Mouse (Mus musculus) A20 (cell line): ENCODE data around the gene Cfap43.
"Not testable (repeated sequence)": the region's sequence is repeated elsewhere in the genome, so short reads cannot be mapped to it uniquely, and the experiment has no call there.

Experiments
- DNase-seq: peaks from one replicate; pipeline ENCODE4 v3.0.0-alpha.2; 2011; ENCODE audit warnings: low read depth, low spot score

The Cfap43 gene

DNA sequence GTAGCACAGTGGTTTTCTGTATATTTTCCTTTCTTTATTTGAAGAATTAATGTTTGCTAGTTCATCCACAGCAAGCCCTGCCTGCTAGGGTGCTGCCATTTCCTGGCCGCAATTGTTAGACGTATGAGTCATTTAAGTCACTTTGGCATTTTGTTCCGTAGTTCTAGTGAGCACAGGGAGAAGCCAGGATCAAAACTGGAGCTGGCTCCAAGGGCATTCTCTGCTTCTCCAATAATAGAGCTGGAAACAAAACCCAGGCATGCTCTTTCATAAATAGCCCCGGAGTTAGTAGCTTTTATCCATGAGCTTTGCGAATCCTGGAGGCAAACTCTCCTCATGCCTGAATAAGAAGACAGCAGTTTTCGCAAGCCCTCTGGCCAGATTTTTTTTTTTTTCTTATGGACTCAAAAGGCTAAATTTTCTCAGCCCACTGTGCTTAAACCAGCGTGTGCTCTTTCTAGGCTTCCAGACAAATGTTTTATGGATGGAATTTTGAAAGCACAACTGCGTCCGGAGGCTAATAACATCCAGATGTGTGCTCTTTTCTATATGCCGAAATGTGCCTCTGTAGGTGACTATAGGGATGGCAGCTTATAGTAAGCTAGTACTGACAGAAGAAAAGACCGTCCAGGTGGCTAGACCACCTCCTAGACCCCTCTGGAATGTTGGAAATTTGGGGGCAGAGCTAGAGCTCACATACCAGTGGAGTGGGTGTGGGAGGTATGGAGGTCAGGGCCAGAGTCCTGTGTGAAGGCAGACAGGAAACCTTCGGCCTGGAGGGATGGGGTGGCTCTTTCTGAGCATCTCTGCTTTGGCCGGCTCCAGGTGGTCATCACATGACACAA, 64.9 kb downstream of the Cfap43 start:
- DNase-seq = no peak

DNA sequence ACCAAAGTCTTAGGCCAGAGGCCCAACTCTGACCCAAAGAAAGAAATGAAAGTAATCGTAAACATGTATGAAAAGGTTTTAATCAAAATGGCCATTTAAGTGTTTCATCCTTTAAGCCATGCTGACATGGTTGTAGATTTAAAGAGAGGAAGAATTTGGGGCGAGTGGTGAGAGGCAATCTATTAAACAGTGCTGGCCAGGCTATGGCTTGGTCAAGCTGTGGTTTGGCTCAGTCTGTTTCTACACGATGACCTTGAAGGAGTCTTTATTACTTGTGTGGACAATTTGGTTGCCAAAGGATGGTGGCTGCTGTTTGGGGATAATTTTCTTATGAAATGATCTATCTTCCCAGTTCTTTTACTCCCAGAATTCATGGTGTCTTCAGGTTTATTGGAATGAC, 66.0 kb downstream of the Cfap43 start:
- no peak for DNase-seq

DNA sequence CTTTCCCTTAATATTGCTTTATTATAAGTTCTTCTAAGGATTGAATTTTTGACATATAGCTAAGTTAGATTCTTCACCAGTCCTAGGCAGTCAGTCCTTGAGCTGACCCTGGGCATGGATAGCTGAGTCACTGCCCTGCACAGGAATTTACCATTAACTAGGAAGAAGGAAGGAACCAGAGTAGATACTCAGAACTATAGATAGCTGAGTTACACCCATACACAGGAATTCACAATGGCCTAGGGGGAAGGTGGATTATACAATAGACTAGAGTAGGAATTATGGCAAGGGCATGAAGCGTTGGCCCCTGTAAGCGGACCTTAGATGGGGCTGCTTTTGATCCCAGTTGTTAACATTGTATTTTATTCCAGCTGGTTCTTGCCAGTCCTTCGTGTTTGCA, 67.0 kb downstream of the Cfap43 start:
- not testable (repeated sequence) for DNase-seq

DNA sequence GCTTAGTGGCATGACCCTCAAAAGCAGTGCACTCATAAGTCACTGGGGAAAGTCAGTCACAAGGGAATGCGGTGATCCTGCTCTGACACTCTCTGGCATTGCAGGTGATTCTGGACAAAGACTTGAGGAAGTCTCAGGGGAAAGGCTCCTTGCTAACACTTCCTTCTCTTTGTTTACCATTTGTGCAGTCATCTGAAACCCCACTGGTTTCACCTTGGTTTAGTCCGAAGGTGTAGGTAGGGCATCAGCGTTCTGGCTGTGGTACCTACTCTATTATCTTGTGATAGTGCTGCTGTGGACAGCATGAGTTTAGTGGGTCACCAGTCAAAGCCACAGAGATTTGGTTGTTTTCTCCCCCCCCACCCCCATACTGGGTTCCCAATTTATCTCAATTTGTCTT, 69.4 kb downstream of the Cfap43 start:
- peak; percentile 31 for DNase-seq

DNA sequence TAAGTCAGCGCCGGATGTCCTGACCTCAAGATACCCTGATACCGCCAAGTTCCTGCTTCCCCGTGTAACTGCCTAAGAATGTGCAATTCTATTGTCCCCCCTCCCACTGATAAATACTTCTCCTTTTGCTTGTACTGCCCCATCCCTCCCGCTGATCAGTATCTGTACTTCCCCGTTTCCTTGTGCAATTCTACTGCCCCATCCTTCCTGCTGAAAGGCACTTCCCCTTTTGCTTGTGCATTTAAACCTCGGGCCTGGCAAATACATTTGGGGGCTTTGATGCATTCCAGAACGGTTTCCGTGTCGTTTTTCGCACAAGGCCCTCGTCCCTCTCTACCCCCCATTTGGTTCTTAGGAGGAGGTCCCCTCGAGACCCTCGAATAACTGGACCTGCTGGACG, 77.9 kb downstream of the Cfap43 start:
- not testable (repeated sequence) for DNase-seq

DNA sequence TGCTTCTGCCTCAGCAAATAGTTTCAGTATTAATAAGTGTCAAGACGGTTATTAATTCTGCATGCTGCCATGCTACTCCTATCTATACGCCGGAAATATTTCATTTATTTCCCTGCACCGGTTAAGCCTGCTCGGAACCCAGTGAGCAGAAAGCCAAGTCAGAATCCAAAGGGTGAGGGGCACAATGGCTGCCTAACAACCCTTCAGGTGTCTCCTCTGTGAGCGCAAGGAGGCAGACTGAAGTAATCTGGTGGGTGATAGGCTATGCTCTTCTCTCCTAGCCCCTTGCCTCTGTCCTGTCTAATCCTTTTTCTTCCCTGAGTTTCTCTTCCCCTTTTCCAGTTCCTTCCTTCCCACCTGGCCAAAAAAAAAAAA, 81.6 kb downstream of the Cfap43 start:
- DNase-seq = no peak

DNA sequence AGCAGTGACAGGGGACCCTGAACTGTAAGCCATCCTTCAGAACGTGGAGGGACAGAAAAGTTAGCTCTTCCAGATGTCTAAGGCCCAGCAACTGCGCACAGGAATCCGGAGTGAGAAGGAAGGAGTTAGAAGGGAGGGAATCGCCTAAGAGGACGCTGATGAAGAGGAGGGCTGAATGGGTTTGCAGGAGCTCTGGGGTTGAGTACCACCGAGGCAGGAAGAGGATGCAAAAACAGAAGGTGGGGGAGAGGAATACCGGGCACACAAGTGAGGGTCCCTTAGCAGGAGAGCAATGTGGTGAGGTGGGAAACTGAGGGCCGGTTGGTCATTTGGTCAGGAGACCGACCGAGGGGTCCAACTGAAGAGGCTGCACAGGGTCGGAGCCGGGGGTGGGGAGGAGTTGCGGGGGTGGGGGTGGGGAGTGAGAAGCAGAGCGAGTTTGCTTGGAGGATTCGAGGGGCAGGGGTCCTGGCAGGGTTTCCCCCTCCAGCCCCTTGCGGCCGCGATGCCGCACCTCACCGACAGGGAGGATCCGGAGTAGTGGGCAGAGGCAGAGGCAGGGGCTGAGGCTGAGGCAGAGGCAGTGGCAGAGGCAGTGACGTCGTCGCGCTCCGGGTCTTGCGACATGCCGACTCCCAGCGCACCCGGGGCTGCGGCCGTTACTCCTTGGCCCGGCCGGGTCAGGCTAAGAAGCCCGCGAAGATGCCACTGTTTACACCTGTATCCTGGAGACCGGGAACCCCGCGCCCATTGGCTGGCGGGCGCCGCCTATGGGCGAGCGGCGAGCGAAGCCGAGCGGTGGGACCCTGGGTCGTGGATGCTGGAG, 82.2 kb downstream of the Cfap43 start:
- DNase-seq = peak; percentile 72

DNA sequence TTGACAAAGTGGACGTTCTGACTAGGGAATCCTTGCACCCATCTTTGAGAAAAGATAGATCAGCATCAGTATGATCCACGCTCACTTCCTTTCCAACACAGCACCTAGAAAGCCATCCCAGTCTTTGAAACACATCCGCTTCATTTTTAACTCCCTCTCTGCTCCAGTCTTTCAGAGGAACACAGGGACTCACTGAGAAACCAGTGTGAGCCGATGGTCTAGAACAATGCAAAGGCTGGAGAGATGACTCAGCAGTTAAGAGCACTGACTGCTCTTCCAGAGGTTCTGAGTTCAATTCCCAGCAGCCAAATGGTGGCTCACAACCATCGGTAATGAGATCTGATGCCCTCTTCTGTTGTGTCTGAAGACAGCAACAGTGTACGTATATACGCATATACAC, 83.3 kb downstream of the Cfap43 start:
- no peak for DNase-seq

DNA sequence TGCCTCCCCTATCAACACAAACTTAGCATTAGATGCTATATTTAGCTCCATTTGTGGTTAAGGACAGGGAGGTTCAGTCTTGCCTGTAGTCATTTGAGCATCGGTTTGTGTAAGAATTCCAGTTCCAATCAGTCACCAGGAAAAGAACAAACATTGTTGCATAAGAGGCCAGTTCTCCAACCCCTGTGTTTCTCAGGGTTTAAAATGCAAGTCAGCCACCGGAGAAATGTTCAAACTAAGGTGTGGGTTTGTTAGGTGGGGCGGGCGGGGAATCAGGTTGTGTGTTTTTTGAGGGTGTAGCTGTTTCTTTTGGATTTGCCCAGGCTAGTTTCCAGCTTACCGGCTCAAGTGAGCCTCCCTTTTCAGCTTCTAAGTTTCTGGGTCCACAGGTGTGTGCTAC, 84.5 kb downstream of the Cfap43 start:
- DNase-seq = no peak

DNA sequence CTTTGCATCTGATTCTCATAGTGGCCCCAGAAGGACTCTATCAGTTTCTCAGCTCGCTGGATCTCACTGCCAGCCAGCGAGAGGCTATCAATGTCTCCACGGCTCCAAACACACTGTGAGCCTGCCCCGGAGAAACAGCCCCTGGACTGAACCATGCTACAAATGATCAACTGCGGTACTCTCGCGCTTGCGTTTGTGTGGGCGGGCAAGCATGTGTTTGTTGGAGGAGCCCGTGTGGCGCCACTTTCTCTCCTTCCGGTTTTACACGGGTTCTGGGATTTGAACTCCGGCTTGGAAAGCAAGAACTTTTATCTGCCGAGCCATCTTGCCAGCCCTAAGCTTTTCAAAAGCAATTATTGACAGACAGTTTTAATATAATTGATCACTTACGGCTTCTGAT, 86.8 kb downstream of the Cfap43 start:
- DNase-seq = no peak

DNA sequence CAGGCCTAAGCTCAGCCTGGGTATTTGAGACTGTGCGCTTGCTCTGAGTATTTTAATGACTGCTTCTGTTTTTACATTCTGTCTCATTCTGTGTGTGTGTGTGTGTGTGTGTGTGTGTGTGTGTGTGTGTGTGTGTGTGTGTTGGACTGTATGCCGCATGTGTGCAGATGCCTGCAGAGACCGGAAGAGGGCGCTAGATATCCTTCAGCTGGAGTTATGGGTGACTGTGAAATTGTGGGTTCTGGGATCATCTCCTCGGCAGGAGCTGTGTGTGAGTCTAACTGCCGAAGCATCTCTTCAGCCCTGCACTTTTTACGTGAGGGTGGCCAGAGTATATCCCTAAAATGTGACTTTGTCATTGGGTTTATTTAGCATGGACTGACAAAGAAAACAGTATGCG, 88.0 kb downstream of the Cfap43 start:
- DNase-seq = no peak

DNA sequence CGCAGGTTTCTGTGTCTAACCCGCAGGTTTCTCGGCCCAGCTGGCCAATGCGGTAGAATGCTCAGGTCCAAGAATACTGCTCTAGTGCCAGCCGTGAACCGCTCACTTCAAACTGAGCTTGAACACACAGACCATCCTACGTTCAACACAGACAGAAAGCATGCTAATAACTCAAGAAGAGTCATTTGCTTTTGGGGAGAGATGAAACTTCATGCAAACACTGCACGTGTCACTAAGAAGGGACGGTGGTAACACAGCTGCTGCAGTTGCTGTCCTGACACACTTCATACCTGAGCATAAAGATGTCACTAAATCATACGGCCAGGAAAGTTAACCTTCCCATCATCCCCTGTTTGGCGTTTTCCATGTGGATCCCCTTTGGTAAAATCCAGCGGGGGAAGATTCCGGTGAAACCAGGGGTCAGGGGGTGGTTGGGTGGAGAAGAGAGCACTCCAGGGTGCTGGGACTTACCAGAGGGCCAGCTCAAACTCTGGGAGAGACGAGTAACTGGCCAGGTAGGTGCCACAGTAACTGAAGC, 89.1 kb downstream of the Cfap43 start:
- DNase-seq = no peak

DNA sequence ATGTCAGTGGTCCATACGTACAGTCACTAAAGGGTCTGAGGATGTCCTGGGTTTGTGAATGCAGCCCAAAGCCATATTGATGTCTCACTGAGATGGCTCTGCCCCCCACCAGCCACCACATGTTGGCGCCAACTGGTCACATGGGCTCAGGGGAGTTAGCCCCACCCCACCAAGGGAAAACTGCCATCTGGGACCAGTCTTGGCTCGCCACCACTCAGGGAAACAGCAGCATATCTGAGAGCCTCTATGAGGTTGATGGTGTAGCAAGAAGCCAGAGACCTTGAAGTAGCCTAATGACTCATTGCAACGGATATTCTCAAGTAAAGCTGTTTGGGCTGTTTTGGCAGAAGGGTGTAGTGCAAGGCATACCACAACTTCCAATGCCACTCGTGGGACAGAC, 95.1 kb downstream of the Cfap43 start:
- no peak for DNase-seq

DNA sequence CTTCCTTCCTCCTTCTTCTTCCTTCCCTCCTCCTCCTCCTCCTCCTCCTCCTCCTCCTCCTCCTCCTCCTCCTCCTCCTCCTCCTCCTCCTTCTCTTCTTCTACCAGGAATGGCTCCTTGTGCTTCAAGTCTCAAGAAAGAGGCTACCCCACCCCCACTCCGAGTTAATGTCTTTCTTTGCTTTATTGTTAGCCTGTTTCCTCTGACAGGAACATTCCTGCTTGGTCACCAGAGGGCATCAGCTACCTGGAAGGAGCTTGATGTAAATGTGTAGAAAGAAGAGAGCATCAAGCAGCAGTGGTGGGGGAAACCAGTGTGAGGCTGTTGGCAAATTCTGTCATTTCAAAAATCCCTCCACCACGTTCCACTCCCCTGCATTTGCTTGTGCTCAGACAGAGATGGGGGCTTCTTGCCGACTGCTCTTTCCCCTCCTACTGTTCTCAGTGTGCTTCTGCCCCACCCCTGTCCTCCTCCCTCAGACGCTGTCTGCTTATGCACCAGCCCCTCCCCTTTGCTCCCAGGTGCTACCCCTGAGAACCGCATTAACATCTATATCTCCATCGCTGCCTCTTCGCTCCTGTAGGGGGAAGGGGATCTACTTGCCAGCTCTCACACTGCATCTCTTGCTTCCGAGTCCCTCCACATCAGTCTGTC, 96.8 kb downstream of the Cfap43 start:
- DNase-seq = no peak

DNA sequence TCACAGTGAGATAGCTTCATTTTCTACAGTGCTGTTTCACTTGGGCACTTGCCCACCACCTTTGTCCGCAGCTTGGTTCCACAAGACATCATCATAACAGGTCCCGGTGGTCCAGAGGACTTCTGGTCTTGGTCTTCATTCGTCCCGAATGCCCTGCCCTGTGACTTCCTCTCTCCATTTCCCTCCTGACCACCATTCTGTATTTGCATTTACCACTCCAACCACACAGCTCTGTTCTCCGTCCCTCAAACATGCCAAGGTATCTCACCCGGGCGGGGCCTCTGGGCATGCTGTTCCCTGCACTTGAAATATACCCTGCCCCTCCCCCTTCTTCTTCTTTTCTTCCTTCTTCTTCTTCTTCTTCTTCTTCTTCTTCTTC, 97.6 kb downstream of the Cfap43 start:
- DNase-seq = no peak

DNA sequence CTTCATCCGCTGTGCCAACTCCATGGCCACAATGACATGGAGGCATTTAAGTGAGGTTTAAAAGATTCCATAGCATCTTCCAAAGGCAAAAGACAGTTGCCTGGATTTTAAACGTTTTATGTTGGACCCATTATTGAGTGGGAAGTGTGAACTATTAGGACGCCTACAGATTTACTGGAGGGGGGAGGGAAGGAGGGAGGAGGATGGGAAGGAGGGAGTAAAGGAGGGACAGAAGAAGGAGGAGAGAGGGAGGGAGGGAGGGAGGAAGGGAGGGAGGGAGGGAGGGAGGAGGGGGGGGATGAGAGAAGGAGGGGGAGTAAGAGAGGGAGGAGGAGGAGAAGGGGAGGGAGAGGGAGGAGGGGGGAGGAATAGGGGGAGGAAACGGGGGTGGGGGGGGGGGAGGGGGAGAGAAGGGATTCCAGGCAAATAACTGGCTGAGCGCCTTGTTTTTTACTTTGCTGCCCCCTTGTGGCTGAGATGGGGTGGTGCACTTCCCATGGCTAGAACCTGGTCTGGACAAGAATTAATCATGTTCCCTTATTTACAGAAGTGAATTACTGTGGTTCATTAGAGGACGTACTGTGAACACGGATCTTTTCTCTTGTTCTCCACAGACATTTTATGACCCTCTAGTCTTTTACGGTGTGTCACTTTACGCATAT, 98.1 kb downstream of the Cfap43 start:
- DNase-seq = peak; percentile 65

DNA sequence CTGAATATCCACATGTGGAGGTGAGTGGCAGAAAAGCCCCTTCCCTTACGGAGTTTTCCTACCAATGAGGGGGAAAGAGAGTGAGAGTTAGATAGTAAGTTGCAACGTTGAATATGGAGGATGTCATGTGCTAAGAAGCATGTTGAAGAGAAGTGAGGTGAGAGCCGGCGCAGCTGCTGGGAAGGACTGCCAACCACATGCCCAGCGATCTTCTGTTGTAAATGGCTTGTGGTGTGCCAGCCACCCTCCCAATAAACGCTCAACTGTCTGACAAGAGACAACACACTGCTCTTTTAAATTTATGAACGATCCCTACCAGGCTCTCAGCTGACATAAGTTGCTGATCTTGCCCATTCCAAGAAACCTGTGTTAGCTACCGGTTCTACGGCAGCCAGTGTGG, 101.4 kb downstream of the Cfap43 start:
- no peak for DNase-seq

DNA sequence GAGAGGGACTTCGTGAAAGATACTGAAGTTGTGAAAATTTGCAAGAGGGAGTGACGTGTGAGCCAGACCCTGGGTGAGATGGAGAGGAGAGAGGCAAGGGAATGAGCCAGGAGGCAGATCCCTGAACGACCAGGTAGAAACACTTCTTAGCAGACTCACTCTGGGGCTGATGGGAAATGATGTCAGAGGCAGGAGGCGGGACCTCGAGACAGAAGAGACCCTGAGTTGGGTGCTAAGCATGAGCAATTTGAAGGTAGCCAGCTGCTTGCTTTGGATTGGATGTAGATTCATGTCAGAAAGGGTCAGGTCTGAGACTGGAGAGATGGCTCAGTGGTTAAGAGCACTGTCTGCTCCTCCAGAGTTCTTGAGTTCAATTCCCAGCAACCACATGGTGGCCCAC, 104.4 kb downstream of the Cfap43 start:
- DNase-seq = no peak

DNA sequence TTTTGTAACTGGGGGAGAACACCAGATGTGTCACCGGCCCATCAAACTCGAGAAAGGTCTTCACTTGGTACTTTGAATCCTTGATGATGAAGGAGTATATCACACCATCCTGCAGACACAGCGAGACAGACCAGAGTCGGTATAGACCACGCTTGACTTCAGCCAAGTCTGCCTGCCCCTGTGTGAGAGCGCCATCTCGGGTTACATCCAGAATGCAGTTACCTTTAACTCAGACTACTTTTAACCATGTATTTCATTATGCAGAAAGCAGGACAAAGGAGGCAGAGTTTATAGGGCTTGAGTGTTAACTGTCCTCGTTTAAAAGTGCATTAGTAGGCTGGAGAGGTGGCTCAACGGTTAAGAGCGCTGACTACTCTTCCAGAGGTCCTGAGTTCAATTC, 107.0 kb downstream of the Cfap43 start:
- peak; percentile 46 for DNase-seq

DNA sequence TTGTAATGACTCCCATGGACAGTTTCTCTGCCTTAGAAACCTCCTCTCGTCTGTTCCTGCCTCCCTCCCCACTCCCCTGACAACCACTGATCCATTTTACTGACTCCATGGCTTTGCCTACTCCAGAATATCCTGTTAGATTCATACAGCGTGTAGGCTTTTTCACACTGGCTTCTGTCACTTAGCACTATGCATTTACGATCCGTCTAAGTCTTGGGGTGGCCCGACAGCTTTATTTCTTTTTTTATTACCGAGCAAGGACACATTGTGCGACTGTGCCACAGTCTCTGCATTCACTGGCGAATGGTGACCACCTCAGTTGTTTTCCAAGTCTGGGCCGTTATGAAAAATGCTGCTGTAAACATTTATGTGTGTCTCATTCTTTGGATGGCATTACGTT, 120.5 kb downstream of the Cfap43 start:
- DNase-seq = no peak

DNA sequence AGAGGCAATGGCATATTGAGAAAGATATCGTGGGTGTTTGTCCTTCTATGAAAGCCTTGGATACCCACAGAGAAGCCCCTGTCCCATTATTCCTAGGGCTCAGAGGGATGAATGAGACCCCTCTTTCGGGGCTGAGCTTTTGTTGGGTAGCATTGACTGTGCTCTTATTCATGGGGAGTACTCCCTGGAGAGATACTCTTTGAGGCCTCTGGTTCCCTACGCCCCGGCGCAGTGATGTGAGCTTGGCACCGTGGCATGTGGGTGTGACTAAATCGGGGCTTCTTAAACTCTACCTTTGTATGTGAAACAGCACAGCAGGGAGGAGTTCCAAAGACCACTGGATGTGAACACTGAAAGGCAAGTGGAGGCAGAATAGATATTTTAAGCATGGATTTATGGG, 122.4 kb downstream of the Cfap43 start:
- no peak for DNase-seq
